ENCODE assay signal across 8 mouse cellular contexts in genomic region chr2:119018391-119019122, GRCm38 (mm10). TPM values are rescaled to one million over a fixed set of nuclear protein-coding genes. Genes with fewer than 3 reads are reported as not detected.
DNase-seq lines count a peak whose midpoint lies in the region; ATAC-seq lines count a peak whose summit lies in the region.
"Had no signal": no experiment of that assay in that cellular context is flagged by ENCODE, and none has a peak within 500 bp of the region (broad histone marks: within the 10 kb centered on the region; RNA-seq: fewer than 3 reads in every experiment).

No protein-coding gene starts in this region.

- H3K36me3 ChIP-seq in embryonic facial prominence, embryonic 12.5 days: peaks cover 37% of the 10 kb centered on the region
- peaks cover 50% of the 10 kb centered on the region for H3K36me3 ChIP-seq in heart, embryonic 10.5 days
- H3K36me3 ChIP-seq in limb, embryonic 12.5 days: peaks cover 44% of the 10 kb centered on the region
- H3K36me3 ChIP-seq in stomach, embryonic 16.5 days (ENCODE audit: control insufficient read depth, insufficient read depth, low read length): peaks cover 18% of the 10 kb centered on the region

- DNase-seq in embryo, embryonic 10.5 days (ENCODE audit: low spot score): peak; percentile 43
- DNase-seq in heart, embryonic 10.5 days (ENCODE audit: low spot score): no peak
- DNase-seq in cerebellum, postnatal 25 days: no peak
- DNase-seq in left cerebral cortex, postnatal 10 days (ENCODE audit: extremely low spot score in 1 of 2, low spot score in 2 of 2): no peak

- H3K9ac ChIP-seq in embryonic facial prominence, embryonic 12.5 days: 0 out of 2 replicates have a peak overlapping the region, but pooled peaks have one; percentile 2
- 0 out of 2 replicates have a peak overlapping the region, but pooled peaks have one; percentile 28 for H3K9ac ChIP-seq in limb, embryonic 12.5 days (replicated peaks)
- peak overlapping the region; percentile 16; the same call in 1 of the 2 replicates for H3K9ac ChIP-seq in stomach, embryonic 16.5 days (ENCODE audit: low read length)
- H3K9ac ChIP-seq: liver, embryonic 15.5 days had no signal

- peak overlapping the region; percentile 33; the same call in 1 of the 2 replicates for H3K27ac ChIP-seq in embryonic facial prominence, embryonic 12.5 days
- H3K27ac ChIP-seq in heart, embryonic 10.5 days: no peak overlapping the region
- peak overlapping the region; percentile 85 for H3K27ac ChIP-seq in limb, embryonic 12.5 days
- peak overlapping the region; percentile 89 for H3K27ac ChIP-seq in stomach, embryonic 16.5 days (ENCODE audit: low read length)
- H3K27ac ChIP-seq: liver, embryonic 15.5 days had no signal

- peak; percentile 60 for ATAC-seq in embryonic facial prominence, embryonic 12.5 days (ENCODE audit: insufficient number of reproducible peaks, insufficient read depth, low FRiP score, low TSS enrichment)
- ATAC-seq in limb, embryonic 12.5 days (ENCODE audit: insufficient number of reproducible peaks, insufficient read depth, low FRiP score, low TSS enrichment, low read depth): peak; percentile 57; the same call in 1 of the 2 replicates
- peak; percentile 81 for ATAC-seq in stomach, embryonic 16.5 days (ENCODE audit: insufficient read depth, low FRiP score)

- H3K4me1 ChIP-seq in embryonic facial prominence, embryonic 12.5 days: 0 out of 2 replicates have a peak, but pooled peaks cover 5% of the 10 kb centered on the region
- H3K4me1 ChIP-seq in heart, embryonic 10.5 days: peaks cover 16% of the 10 kb centered on the region
- H3K4me1 ChIP-seq in limb, embryonic 12.5 days (replicated peaks): peaks cover 13% of the 10 kb centered on the region
- H3K4me1 ChIP-seq in stomach, embryonic 16.5 days (ENCODE audit: control insufficient read depth, insufficient read depth, low read length): peaks cover 8% of the 10 kb centered on the region

- 53% methylated on average over 22 of the region's 22 CpGs for WGBS in embryonic facial prominence, embryonic 12.5 days
- WGBS in heart, embryonic 10.5 days: 54% methylated on average over 22 of the region's 22 CpGs
- WGBS in limb, embryonic 12.5 days: 42% methylated on average over 22 of the region's 22 CpGs
- 35% methylated on average over 22 of the region's 22 CpGs for WGBS in stomach, embryonic 16.5 days

- intact Hi-C loops in left cerebral cortex, postnatal 10 days (cut with DNase I): no loop called here

- H3K9me3 ChIP-seq in embryonic facial prominence, embryonic 12.5 days: no peaks in the 10 kb centered on the region
- no peaks in the 10 kb centered on the region for H3K9me3 ChIP-seq in heart, embryonic 10.5 days
- H3K9me3 ChIP-seq in limb, embryonic 12.5 days: no peaks in the 10 kb centered on the region; the same call in 1 of the 2 replicates
- no peaks in the 10 kb centered on the region for H3K9me3 ChIP-seq in stomach, embryonic 16.5 days (replicated peaks; ENCODE audit: control insufficient read depth, low read length)

- no peak overlapping the region for H3K4me3 ChIP-seq in embryonic facial prominence, embryonic 12.5 days
- H3K4me3 ChIP-seq in heart, embryonic 10.5 days: peak overlapping the region; percentile 17
- H3K4me3 ChIP-seq in limb, embryonic 12.5 days (replicated peaks): 0 out of 2 replicates have a peak overlapping the region, but pooled peaks have one; percentile 5
- no peak overlapping the region for H3K4me3 ChIP-seq in stomach, embryonic 16.5 days (replicated peaks; ENCODE audit: low read length)
- H3K4me3 ChIP-seq: liver, embryonic 15.5 days had no signal

- H3K4me2 ChIP-seq in embryonic facial prominence, embryonic 12.5 days (replicated peaks): peak overlapping the region; percentile 23; the same call in 1 of the 2 replicates
- H3K4me2 ChIP-seq in limb, embryonic 12.5 days: peak overlapping the region; percentile 46
- peak overlapping the region; percentile 33 for H3K4me2 ChIP-seq in stomach, embryonic 16.5 days (ENCODE audit: low read depth, low read length)
- H3K4me2 ChIP-seq: liver, embryonic 15.5 days had no signal

- H3K27me3 ChIP-seq in embryonic facial prominence, embryonic 12.5 days: no peaks in the 10 kb centered on the region
- H3K27me3 ChIP-seq in heart, embryonic 10.5 days (ENCODE audit: insufficient read depth, poor library complexity, severe bottlenecking): no peaks in the 10 kb centered on the region
- H3K27me3 ChIP-seq in limb, embryonic 12.5 days: no peaks in the 10 kb centered on the region
- H3K27me3 ChIP-seq in stomach, embryonic 16.5 days (ENCODE audit: control insufficient read depth, insufficient read depth, low read length): no peaks in the 10 kb centered on the region
- H3K27me3 ChIP-seq: liver, embryonic 15.5 days had no signal

RNA-seq across cellular contexts. Expression of gene Ccdc32, which starts 10.6 kb away (rescaled TPM):
- 22.6 and 23.3 TPM in 2 replicates for polyA plus RNA-seq in embryonic facial prominence, embryonic 12.5 days (2016; fragmentation: Nextera tagmentation; extraction: Ambion mirVana)
- 16.3 and 18.5 TPM in 2 replicates for polyA plus RNA-seq in heart, embryonic 10.5 days (2016; fragmentation: Nextera tagmentation; extraction: Ambion mirVana)
- polyA plus RNA-seq in limb, embryonic 12.5 days (2016; fragmentation: Nextera tagmentation; extraction: Ambion mirVana): 20.0 and 21.8 TPM in 2 replicates
- polyA plus RNA-seq in stomach, embryonic 16.5 days (2015; fragmentation: Nextera tagmentation; extraction: Ambion mirVana): 23.8 and 24.0 TPM in 2 replicates
- 10 to 100 TPM; 61.6 to 61.8 TPM for total RNA-seq in left cerebral cortex, postnatal 10 days (2021)

RNA-seq across cellular contexts. Expression of gene Rpusd2, which starts 16.0 kb away (rescaled TPM):
- polyA plus RNA-seq in embryonic facial prominence, embryonic 12.5 days (2016; fragmentation: Nextera tagmentation; extraction: Ambion mirVana): 4.6 and 6.0 TPM in 2 replicates
- 5.1 and 6.2 TPM in 2 replicates for polyA plus RNA-seq in heart, embryonic 10.5 days (2016; fragmentation: Nextera tagmentation; extraction: Ambion mirVana)
- 5.4 and 6.2 TPM in 2 replicates for polyA plus RNA-seq in limb, embryonic 12.5 days (2016; fragmentation: Nextera tagmentation; extraction: Ambion mirVana)
- polyA plus RNA-seq in stomach, embryonic 16.5 days (2015; fragmentation: Nextera tagmentation; extraction: Ambion mirVana): 3.0 and 3.3 TPM in 2 replicates
- total RNA-seq in left cerebral cortex, postnatal 10 days (2021): 1 to 10 TPM; 6.3 to 6.7 TPM

RNA-seq across cellular contexts. Expression of gene Knl1, which starts 28.4 kb away (rescaled TPM):
- polyA plus RNA-seq in embryonic facial prominence, embryonic 12.5 days (2016; fragmentation: Nextera tagmentation; extraction: Ambion mirVana): 54.3 and 55.0 TPM in 2 replicates
- polyA plus RNA-seq in heart, embryonic 10.5 days (2016; fragmentation: Nextera tagmentation; extraction: Ambion mirVana): 36.1 and 36.3 TPM in 2 replicates
- 61.7 and 63.8 TPM in 2 replicates for polyA plus RNA-seq in limb, embryonic 12.5 days (2016; fragmentation: Nextera tagmentation; extraction: Ambion mirVana)
- polyA plus RNA-seq in stomach, embryonic 16.5 days (2015; fragmentation: Nextera tagmentation; extraction: Ambion mirVana): 39.3 and 44.8 TPM in 2 replicates
- total RNA-seq in left cerebral cortex, postnatal 10 days (2021): 1 to 10 TPM; 1.4 to 1.6 TPM

Comparison
In these comparisons a context has a peak if more than half of its experiments do, and no peak if none do; other contexts are left out.
1. H3K4me3 ChIP-seq: peak in heart, embryonic 10.5 days (single experiment) and limb, embryonic 12.5 days (single experiment); none in embryonic facial prominence, embryonic 12.5 days (single experiment) and stomach, embryonic 16.5 days (single experiment).
2. Peak in every context shown above with its lines, with median percentiles within 50 percentile points of each other: ATAC-seq, H3K4me2 ChIP-seq and H3K9ac ChIP-seq.